Mouse (Mus musculus) cerebellum, postnatal 36 days (tissue): ENCODE data around the gene Lgr6.

Experiments used
- DNase-seq, 2 experiments: peaks; one replicate each; pipeline ENCODE4 v3.0.0; 2021 to 2022; ENCODE audit warnings: mixed read lengths in 2 of 2

The Lgr6 gene

DNA sequence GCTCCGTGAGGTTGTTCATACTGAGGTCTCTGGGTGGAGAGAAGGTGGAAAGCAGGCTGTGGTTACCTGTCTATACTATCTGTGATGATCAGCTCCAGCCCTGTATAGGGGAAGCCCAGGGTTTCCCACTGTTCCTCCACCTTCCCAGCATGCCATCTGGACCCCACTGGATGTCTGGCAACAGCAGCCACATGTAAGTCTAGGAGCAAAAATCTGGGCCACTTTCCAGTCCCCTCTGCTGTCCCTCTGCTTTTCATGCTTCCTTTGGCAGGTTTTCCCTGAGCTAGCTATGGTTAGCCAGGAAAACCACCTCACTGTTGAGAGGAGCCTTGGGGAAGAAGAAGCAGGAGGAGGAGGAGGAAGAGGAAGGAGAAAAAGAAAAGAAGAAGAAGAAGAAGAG, 29.8 kb downstream of the Lgr6 start:
- no peak for DNase-seq

DNA sequence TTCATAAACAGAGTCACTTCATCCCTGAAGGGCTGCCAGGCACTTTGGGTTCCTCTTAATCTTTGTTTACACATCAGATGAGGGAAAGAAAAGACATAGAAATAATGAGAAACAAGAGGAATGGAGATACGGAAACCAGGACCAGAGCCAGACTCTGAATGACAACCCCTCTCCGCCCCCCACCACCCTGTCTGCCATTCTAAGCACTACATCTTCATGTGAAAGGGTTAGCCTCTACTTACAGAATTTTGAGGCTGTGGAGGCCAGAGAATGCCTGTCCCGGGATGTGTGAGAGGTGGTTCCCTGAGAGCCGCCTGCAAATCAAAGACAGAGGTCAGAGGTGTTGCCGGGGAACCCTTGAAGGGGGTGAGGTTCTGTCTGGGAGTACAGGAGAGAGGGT, 32.4 kb downstream of the Lgr6 start:
- DNase-seq, result no peak

DNA sequence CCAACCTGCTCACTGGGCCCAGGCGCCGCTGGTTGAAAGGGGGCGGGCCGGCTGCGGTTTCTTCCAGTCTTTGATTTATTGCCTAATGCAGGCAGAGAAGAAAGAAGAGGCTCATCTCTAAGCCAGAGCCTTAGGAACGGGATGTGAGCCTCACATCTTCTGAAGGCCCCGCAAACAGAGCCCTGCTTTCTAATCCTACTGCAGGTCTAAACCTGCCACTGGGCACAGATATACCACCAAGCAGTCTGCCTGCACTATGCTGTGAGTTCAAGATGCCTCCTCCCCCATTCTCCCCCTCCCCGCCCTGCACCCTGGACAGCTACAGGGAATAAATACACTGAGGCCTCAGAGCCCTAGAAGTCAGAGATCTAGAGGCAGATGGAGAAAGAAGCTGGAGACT, 35.2 kb downstream of the Lgr6 start:
- DNase-seq, result no peak

DNA sequence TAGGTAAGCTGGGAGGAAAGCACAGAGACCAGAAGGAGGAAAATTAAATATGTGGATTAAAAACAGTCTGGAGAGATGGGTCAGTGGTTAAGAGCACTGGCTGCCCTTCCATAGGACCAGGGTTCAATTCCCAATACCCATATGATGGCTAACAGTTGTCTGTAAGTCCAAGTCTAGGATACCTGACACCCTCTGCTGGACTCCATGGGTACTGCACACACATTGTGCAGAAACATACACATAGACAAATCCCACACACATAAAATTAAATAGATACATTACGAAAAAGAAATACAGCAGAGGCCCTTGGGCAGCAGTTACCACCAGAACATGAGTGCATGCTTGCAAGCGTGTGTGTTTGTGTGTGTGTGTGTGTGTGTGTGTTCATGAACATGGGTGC, 40.6 kb downstream of the Lgr6 start:
- no peak for DNase-seq

DNA sequence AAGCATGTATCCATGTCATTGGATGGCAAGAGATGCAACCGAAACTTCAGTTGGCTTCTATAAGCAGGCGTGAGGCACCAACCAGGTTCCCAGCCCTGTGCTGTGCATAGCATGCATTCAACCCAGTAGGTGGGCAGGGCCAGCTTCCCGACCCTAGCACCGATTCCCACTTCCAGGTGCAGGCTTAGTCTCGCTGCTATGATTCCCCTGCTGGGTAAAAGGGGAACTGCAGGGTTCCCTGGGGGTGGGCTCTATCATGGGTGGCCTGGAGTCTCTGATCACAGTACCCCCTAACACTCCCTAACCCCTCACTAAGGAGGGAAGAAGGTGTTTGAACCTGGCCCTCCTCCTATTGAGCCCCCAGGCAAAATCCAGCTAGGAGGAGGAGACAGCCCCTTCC, 42.1 kb downstream of the Lgr6 start:
- DNase-seq, result no peak

DNA sequence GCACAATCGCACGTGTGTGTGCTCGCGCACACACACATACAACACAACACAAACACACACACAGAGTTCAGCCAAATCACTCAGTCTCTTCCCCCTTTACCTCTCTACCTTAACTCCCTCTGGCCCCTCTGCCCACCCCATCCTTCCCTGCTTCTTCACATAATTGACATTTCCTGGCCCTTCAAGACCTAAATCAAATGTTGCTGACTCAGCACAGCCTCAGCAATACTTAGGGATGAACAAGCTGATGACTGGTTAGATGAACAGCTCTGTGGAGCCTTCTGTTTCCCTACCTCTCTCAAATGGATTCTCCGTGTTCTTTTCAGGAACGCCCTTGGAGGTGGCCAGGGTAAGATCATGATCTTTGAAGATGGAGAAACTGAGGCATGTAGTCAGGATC, 43.8 kb downstream of the Lgr6 start:
- no peak for DNase-seq

DNA sequence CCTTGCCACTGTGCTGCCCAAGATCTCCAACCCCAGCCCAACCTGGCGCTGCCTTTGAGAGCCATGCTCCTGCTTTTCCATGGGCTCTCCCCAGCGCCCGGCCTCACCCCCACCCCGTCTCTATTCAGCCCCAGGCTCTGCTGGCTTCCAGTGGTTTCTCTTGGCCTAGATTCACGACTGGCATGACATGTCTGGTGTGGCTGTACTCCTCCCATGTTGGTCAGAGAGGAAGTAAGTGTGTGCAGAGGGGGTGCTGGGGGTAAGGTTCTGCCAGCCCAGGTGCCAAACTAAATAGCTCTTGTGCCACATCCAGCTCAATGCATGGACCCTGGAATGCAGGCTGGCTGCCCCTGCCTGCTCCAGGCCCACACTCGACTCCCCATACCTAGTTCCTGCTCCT, 44.9 kb downstream of the Lgr6 start:
- DNase-seq, result no peak

DNA sequence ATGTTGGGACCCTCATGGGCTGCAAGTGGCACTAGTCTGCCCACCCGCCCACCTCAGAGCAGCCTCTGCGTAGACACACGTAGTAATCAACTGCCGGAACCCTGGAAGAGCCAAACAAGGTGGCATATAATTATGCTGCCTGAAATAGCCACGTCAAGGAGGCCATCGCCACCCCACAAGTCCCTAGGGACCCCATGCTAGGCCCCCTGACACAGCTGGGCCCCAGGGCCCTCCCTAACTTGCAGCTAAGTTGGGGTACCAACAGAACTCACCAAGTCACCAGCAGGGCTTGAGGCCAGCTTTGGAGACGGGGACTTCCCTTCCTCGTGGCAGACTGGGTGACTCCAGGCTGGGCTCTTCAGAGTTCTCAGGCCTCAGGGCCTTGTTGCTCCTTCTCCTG, 48.2 kb downstream of the Lgr6 start:
- DNase-seq, result no peak

DNA sequence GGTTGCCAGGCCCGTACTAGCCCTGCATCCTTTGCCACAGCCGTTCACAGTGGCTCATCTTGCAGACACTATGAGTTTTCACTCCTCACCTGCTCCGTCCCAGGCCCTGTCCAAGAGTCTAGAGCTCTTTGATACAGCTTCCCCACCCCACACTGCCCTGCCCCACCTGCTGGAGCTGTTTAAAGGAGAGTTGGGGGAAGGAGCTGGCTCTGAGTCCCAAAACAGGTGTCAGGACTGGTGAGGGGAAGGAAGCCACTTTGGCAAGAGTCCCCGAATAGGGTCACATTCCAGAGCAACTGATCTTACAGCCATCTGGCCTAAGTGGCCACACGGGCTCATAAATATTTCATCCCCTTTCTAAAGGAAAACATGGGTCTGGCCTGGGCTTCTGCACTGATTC, 51.0 kb downstream of the Lgr6 start:
- DNase-seq, result no peak

DNA sequence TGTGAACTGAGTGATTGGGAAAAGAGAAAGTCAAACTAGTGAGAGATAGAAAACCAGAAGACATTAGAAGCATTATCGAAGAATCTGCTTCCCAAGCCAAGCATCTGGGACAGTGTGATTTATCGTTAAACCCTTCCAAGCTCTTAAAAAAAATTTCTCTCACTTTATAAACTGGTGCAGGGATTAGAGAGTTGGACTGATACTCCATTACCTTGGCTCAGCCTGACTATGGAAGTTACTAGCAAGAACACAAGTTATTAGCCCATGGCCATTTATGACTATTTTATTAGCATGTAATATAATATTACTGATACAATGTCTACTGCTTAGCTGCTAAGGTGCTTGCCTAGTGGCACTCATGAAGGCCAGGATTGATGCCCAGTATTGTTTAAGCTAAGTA, 60.6 kb downstream of the Lgr6 start:
- DNase-seq, result no peak

DNA sequence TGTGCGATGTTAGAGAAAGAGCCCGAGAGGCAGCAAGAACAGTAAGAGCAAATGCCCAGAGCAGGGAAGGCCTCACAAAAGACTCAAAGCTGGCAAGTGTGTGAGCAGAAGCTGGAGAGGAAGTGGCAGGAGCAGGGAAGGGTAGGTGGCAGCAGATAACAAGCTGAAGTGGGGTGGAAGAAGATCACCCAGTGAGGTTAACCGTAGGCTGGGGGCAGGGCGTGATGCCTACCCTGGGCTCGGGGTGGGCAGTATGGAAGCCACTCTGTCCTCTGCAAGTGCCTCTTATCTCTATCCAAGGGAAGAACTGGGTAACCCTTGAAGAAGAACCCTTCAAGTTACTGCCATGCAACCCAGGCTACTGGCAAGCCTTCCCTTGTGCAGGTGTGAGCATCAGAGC, 68.8 kb downstream of the Lgr6 start:
- no peak for DNase-seq

DNA sequence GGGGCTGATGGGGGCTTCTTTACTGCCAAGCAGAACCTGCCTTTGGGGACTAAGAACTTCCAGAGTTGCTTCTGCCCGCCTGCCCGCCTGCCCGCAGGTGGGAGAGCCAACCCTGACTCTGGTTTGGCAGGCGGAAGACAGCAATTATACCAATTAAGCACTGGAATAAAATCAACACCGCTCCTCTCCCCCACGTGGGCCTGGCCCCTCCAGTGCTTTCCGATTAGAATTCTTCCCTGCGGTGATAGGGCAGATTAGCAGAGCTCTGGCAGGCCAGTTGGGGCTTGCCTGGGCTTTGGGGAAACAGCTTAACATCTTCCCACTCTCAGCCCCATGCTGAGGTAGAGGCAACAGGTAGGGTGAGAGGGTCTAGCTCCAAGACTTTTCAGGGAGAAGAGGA, 72.4 kb downstream of the Lgr6 start:
- DNase-seq, result no peak

DNA sequence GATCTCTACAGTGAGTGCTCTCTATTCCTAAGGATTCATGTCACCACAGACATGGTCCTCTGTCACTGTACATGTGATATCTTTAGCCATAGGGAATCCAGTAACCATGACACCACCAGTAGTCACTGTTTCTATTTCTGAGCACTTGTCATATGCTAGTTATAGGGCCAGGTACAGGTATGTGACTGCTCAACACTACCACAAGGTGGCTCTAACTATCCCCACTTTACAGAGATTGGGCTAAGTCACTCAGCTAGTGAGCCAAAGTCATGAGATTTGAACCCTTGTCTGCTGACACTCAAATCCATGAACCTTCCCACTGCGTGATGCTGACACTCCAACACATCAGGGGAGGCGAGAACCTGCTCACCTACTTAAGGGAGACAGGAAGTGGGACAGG, 75.0 kb downstream of the Lgr6 start:
- no peak for DNase-seq

DNA sequence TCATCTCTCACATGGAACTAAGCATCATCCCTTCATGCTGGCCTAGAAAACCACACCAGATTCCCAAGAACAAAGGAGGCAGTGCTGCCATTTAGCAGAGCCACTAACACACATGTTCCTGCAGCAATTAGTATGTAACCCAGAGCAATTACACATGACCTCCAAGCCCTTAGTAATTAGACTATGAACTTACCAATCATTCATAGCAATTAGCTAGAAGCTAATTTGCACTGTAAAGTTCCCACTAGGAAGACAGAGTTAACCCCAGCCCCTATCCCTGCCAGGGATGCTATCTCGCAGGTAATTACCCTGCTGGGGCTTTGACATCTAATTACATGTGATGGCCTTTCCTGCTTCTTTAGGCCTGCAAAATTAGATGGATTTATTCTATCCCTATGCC, 78.8 kb downstream of the Lgr6 start:
- no peak for DNase-seq

DNA sequence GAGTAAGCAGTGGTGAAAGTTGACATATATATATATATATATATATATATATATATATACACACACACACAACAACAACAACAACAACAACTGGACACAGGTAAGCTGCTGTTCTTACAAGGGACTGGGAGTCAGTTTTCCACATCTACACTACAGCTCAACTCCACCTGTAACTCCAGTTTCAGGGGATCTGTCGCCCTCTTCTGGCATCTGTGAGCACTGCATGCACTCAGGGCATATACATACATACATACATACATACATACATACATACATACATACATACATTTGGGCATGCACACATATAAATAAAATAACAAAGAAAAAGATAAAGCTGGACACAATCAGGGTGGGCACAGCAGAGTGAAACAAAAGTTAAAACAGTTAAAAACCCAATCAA, 81.5 kb downstream of the Lgr6 start:
- no peak for DNase-seq

DNA sequence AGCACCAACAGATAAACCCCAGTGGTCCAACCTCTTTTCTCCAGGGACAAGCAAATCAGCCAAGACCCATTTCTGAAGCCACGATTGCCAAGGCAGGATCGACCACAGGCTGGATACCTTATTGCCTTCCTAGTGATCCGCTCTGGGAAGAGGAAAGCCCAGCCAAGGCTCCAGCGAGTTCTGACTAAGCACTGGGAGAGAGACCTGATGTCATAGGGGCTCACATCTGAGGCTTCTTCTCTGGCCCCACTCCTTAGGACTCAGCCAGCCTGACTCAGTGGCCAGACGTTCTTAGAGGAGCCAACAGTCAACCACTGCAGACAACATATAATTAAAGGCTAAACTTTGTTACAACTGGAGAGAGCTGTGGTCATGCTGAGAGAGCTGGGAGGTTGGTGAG, 83.1 kb downstream of the Lgr6 start:
- DNase-seq, result no peak

DNA sequence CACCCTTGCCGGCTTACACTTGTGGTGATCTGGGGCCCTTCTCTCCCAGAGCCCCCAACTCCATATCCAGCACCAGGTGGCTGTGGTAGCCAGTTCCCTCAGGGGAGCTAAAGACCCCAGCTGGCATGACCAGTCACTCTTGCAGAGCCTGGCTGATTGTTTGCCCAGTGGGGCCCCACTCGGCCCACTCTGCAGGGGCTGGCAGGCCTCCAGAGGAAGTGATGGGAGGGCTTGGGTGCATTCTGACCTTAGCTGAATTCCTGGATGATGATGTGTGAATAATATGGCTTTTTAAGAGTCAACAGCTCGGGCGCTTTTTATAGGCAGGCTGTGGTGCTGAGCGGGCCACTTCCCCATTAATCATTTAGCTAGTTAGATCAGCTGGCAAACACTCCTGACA, 84.1 kb downstream of the Lgr6 start:
- no peak for DNase-seq

DNA sequence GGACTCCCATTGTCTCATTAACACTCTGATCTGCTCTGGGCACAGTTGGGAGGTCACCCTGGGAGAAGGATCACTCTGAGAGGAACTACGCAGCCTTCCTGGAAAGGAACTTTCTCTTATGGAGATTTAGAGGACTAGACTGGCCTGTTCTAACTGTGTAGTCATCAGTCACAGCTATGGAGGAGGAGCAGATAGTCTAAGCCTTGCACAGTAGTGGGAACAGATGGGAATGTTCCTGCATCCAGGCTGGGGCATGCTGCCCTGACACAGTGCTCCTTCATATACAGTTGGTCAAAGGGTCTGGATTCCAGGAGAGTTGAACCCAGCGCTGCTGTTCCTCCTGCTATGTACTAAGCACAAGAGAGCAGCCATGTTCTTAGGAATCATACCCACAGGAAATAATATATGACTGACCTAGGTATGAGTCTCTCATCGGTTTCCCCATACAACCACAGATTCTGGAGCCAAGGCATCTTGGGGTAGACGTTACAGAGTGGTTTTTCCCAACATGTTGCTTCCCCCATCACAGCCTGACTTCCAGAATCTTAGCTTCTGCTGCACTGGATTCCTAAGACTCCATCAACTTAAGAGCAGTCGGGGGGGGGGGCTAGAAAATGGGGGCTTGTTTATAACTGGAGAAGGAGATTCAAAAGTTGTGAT, 84.7 kb downstream of the Lgr6 start:
- DNase-seq, result no peak

DNA sequence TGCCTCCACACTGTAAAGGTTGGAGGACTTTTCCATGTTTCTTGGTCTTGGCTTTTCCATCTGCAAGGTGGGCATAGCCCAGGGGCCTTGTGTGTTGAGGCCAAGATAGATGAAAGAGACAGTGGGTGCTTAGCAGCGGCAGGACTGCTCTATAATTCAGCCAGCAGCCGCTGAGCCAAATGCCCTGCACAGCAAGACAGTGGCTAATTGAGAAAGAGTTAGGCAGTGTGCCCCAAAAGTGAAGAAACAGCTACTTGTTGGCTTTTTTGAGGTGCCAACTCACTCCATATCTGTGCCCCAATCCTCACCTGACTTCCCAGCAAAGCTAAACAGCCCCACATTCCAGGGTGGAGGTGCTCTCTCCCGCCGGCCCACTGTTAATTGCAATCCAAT, 85.3 kb downstream of the Lgr6 start:
- no peak for DNase-seq

DNA sequence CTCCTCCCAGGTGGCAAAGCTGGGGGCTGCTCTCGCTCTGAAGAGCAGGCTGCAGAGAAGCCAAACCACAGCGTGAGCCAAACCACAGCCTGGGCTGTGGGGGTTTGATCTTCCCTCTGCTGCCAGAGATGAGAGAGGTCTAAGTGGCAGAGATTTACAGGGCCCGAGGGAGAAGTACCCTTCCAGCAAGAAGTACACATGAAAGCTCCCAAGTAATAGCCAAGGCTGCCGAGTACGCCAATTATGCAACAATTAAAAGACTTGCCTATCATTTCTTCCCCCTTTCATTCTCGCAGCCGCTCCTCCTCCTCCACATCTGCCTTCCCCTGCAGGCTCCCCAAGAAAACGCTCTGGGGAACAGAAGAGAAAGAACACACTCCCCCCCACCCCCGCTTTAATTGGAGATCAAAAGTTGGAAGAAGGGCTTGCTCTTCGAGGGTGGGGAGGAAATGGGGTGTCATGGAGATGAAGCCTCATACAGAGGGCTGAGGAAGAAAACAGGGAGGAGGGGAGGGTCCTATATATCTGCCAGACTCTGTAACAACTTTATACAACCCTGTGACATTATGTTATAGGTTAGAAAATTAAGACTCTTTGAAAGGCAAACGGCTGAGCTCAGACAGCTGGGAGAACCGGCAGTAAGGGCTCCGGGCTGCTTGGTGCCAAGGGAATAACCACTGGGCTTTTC, 85.8 kb downstream of the Lgr6 start:
- no peak for DNase-seq

DNA sequence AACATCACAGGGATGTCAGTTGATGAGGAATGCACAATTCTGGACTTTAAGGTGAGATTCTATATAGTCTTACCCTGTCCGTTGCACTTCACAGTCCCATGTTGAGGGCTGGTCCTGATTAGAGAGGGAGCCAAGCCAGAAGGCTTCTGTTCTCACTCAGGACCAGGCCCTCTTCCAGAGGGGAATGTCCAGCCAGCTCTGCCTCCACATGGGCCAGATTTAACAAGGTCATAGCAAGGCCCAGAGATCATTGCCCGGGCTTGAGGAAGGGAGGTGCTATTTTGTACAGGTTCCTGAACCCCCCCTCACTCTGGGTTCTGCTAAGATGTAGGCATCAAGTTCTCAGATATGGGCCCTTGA, 87.4 kb downstream of the Lgr6 start:
- DNase-seq, result no peak

DNA sequence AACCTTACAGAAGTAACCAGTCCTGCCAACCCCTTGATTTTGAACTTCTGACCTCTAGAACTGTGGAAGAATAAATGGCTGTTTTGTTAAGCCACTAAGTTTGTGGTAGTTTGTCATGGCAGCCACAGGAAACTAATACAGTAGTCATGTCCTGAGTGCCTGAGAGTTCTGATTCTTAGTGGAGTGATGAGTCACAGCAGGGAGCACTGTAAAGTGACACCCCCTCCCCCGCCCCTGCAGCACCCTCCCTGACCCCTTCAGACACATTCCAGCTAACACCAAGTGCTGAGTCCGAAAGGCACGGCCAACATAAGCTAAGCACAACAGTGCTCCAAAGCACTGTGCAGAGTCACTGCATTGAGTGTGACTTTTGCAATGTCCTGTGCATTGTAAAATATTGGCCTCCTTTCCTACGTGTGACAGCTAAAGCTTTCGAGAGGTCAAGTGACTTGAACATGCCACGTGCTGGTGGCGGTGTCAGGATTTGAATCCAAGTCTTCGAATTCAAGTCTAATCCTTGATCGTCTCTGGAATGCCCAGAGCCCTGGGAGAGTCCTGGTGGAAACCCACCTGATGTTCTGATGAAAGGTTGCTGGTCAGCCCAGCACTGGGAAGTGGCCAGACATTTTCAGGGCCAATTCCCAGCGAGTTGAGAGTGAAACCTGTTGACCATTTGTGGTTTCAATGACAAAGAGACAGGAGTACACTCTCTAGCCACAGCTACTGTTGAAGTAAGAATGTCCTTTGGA, 88.0 kb downstream of the Lgr6 start:
- DNase-seq, result no peak

DNA sequence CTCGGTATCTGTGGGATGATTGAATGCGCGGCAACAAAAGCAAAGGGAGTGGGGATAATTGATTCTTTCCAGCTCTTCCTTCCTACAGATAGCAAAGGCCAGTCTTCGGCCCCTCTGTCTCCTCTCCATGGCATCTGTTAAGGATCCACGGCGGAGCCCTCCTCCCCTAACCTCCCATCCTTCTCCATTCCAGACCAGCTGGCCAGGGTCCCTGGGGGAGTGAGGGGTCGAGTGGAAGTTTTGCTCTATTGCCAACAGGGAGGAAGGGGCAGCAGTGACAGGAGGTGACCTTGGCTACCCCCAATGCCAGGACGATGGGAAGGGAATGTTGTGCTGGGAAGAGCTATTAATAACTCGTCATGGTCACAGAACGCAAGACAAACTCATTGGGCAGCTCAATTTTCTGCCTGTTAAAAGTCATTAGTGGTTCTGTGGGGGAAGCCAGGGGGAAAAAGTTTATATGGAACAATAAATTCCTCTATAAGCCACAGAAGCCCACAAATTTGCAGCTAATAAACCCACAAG, 90.1 kb downstream of the Lgr6 start:
- no peak for DNase-seq

DNA sequence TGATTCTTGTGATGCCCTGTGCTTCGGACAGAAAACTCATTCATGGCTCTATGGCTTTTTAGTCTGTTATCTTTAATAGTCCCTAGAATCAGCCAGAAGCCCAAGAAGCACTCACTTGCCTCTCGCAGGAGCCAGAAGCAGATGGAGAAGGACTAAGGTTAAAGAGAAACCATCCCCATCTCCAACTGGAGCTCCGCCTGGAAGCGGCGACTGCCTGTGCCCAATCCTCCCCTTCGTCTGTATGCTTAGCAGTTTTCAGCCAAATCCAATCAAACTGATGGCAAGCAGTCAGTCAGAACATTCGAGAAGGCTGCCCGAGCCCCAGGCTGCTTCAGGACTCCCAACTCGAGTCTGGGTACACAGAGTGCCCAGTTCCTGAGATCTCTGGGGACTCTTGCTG, 92.6 kb downstream of the Lgr6 start:
- DNase-seq, result no peak
